Mouse (Mus musculus) v-Abl transformed pro-B cells (cell line): ENCODE results near the gene Paqr3.

ENCODE experiments used
- in situ Hi-C, 2 experiments: fragments of 400-800 bp; cut with MboI; formaldehyde crosslinking; loops; one replicate each; pipeline ENCODE4 v1.15.1; 2025; ENCODE audit not compliant: unreplicated experiment in 2 of 2

Paqr3 gene

GRCm38 (mm10) chr5:97111207-97111910, at the start of gene Paqr3:
Gene Paqr3 (minus strand): TSS chr5:97111596.
- in situ Hi-C loops = loop anchor here (10.0 to 25.0 kb wide), 2 partner anchors 197 to 849 kb away; no protein-coding TSS in a partner anchor

DNA sequence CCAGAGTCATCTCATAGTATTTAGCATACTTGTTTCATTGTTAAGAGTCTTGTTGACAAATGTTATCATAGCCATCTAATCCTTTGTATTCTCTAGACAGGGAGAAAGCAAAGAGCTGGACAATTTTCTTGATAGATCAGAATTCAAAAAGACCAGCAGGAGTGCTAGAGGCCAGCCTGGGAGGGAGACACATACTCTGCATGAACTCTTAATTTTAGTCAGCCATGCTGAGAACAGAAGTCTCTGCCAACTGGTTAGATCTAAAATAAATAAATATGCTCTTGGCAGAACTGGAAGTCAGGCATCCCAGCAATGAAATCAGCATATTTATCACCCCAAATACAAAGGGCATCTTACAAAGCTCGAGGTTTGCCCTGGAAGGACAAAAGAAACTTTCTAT, 43.3 kb upstream of the Paqr3 start:
- in situ Hi-C loops = no loop called here

GRCm38 (mm10) chr5:97135331-97135730, 23.9 kb upstream of the Paqr3 start:
- in situ Hi-C loops = no loop called here

DNA sequence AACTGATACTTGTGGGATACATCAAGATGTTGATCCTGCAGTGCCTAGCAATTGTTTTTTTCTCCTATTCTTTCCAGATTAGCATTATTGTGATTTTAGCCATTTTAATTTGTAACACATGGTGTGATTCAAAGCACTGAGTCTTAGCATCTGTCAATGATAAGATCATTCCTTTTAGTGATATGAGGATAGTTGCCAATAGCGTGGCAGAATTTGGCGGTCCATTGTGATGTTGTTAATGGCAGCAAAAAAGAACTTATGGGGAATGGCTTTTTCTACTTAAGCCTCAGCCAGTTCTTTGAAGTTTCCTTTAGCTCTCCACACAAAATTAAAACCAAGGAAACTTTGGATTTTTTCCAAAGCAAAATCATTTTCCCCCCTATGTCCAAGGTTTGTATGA, 18.2 kb upstream of the Paqr3 start:
- in situ Hi-C loops = loop anchor here (5.0 to 10.0 kb wide), 4 partner anchors 815 to 1735 kb away; partner anchors contain the start of gene Cfap299 (in 2 of the 2)

- in situ Hi-C loops = loop anchor here (5.0 to 10.0 kb wide), 4 partner anchors 816 to 1736 kb away; partner anchors contain the start of gene Cfap299 (in 2 of the 2)
These were observed 17.1 kb upstream of the Paqr3 start for GRCm38 (mm10) chr5:97128242-97129226.

DNA sequence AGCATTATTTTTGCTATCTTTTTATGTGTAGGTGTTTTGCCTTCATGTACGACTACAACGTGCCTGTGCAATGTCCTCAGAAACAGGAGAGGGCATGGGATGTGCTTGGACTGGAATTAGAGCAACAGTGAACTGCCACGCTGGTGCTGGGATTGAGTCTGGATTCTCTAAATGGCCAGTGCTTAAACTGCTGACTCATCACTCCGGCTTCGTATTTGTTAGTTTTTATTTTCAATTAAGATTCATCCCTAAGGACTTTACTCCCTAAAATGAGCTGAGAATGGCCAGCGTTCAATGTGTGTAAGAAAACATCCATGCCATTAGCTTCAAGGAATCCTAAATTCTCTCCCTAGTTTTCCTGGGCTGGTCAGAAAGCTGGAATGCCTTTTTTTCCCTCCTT, 15.9 kb upstream of the Paqr3 start:
- in situ Hi-C loops = loop anchor here (5.0 to 10.0 kb wide), 4 partner anchors 818 to 1738 kb away; partner anchors contain the start of gene Cfap299 (in 2 of the 2)

DNA sequence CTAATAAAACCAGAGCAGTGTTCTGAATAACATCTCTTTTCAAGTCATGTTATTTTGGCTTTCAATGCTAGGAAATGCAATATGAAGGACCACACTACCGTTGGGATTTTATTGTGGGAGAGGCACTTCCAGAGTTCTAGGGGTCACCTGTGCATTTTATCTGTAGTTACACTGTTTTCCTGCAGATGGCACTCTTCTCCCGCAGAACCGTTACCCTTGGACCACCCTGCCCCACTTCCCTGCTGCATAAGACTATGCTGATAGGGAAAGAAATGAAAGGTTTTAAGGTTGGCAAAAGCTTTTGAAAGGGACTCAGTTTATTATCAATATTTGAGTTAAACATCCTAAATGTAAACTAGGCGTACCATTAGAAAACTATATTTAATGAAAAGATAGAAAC, 14.6 kb upstream of the Paqr3 start:
- in situ Hi-C loops = loop anchor here (5.0 to 10.0 kb wide), 4 partner anchors 819 to 1739 kb away; partner anchors contain the start of gene Cfap299 (in 2 of the 2)

GRCm38 (mm10) chr5:97125459-97125970, 14.1 kb upstream of the Paqr3 start:
- in situ Hi-C loops = loop anchor here (5.0 to 10.0 kb wide), 4 partner anchors 819 to 1739 kb away; partner anchors contain the start of gene Cfap299 (in 2 of the 2)

- in situ Hi-C loops = loop anchor here (5.0 to 25.0 kb wide), 7 partner anchors 820 to 1742 kb away; partner anchors contain the start of gene Cfap299 (in 2 of the 2)
These were observed 13.6 kb upstream of the Paqr3 start for GRCm38 (mm10) chr5:97124977-97125376.

GRCm38 (mm10) chr5:97110697-97111096, 699 bp downstream of the Paqr3 start:
- in situ Hi-C loops = loop anchor here (10.0 to 25.0 kb wide), 2 partner anchors 196 to 848 kb away; no protein-coding TSS in a partner anchor

- in situ Hi-C loops = loop anchor here (10.0 to 25.0 kb wide), 2 partner anchors 195 to 848 kb away; no protein-coding TSS in a partner anchor
These were observed 1.3 kb downstream of the Paqr3 start for GRCm38 (mm10) chr5:97110133-97110532.

- in situ Hi-C loops = loop anchor here in 1 of 2 experiments (25.0 kb wide), 1 partner anchor 846 kb away; no protein-coding TSS in a partner anchor
These were observed 3.1 kb downstream of the Paqr3 start for GRCm38 (mm10) chr5:97108333-97108732.

GRCm38 (mm10) chr5:97099954-97100353, 11.4 kb downstream of the Paqr3 start:
- in situ Hi-C loops = loop anchor here in 1 of 2 experiments (25.0 kb wide), 1 partner anchor 838 kb away; no protein-coding TSS in a partner anchor

DNA sequence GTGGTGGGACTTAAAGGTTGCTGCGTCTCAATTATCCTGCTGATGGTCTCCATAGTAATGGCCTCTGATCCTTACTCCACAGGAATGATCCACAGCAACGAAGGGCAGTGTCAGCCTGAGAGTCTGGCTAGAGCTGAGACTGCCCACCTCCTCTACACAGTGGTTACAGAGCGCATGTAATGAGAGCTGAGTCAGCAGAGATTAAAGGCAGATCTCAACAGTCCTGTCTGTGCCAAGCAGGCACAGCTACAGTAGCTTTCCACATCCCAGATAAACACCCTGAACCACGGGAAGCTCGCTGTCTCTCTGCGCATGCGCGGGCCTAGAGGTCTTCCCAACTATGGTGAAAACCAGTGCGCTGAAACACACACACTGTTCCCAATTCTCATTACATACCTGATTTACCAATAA, 13.8 kb downstream of the Paqr3 start:
- in situ Hi-C loops = no loop called here

- in situ Hi-C loops = no loop called here
These were observed 16.1 kb downstream of the Paqr3 start for GRCm38 (mm10) chr5:97095335-97095734.

DNA sequence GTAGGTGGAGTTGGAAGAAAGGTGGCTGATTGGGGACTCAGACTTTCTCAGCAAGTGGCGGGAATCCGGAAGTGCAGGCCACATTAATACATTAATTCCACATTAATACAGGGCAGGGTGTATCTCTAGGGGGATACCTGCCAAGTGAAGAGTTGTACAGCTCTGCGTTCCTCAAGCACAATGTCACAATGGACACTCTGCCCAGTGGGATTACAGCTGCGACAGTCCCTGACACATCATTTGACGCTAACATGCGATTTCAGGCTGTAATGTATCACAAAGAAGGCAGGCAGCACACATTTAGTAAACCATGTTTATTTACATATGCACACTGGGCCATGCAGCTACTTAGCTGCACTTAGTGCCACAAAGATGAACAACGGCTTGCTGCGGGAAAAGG, 18.4 kb downstream of the Paqr3 start:
- in situ Hi-C loops = no loop called here

DNA sequence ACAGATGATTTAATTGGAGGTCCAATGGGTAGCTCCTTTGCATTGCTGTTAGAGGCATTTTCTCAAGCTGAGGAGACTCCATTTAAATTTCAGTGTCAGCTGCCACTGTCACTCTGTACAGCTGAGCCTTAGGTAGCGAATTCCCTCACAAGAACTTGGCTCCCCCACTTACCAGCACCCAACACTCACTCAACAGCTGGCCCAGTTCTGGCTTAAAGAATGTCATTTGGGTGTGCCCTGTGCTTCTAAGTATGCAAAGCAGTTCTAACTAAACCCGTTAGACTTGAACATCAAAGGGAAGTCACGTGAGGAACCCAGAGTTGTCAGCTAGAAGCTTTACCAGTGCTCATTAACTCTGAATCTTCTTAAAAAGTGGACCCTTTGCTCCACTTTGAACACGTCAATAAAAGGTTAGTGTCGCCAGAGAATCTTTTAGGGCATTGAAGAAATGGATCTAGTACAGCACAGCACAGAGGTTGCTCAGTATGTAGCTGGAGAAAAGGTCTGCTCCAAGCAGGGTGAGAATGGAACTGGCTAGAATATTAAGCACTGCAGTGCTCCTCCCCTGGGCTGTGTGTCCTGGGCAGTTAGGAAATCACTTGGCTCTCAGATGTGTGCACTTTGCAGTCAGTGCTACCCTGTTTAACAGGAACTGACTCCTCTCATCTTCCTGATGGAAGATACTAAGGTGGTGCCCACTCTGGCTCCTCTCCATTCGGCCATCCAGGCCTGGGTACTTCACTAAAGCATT, 21.2 kb downstream of the Paqr3 start:
- in situ Hi-C loops = no loop called here

DNA sequence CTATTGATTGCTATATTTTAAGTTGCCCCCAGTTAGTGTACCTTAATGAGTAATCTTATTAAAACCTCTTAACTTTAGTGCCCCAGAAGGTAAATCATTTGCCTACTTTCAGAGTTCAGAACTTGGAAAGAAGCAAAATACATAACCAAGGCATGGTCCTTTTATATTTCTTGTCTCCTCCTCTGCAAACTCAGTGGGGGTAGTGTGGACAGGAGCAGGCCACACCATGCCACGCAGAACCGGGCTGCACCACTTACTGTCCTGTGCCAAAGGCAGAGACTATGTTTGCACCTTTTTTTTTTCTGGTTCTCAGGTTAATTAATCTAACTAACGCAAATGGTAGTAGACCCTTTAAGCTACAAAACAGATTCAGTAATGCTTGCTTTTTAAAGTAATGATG, 22.0 kb downstream of the Paqr3 start:
- in situ Hi-C loops = no loop called here

DNA sequence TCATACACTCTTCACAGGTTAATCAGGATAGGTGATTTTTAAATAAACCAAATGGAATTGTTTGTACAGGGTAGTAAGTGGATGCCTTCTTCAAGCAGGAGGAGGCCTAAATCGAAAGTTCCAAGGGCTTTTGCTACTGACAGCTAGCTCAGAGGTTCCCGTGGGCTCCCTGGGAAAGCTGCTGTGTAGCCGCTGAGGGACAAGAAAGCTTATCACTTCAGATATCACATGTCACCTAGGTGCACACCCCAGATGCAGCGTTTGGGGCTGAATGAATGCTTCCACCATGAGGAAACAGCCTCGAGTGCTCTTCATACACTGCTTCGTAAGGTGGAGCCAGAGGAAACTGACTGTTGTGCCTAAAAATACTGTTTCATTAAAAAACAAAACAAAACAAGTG, 23.2 kb downstream of the Paqr3 start:
- in situ Hi-C loops = no loop called here

DNA sequence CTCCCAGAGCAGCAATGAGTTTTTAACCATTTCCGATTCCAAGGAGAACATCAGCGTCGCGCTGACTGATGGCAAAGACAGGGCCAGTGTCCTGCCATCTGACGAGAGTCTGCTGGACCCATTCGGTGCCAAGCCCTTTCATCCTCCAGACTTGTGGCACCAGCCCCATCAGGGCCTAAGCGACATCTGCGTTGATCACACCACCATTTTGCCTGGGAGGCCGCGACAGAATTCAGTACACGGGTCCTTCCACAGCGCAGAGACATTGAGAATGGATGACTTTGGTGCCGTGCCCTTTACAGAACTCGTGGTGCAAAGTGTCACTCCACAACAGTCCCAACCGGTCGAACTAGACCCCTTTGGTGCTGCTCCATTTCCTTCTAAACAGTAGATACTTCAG, 23.6 kb downstream of the Paqr3 start:
- in situ Hi-C loops = no loop called here
